Mouse (Mus musculus): ENCODE results near the gene Kmt2c. TPM values are rescaled to one million over a fixed set of nuclear protein-coding genes. Genes with fewer than 3 reads are reported as not detected.

Gene Kmt2c
- polyA plus RNA-seq, 1 experiment from 2014 or later = 20.1 TPM

- WGBS = 21% methylated on average over 2 of the region's 2 CpGs
- peak overlapping the region; percentile 67 for H3K4me3 ChIP-seq
- peak overlapping the region; percentile 98 for H3K27ac ChIP-seq
- H3K9me3 ChIP-seq = no peaks in the 10 kb centered on the region
- H3K27me3 ChIP-seq = no peaks in the 10 kb centered on the region
- no peaks in the 10 kb centered on the region for H3K36me3 ChIP-seq
- H3K4me2 ChIP-seq = peak overlapping the region; percentile 56
- no peak for ATAC-seq (ENCODE audit: low FRiP score)
- 0 out of 2 replicates have a peak overlapping the region, but pooled peaks have one; percentile 85 for H3K9ac ChIP-seq
- H3K4me1 ChIP-seq (replicated peaks) = peaks cover 14% of the 10 kb centered on the region; the same call in 1 of the 2 replicates
Measured at GRCm38 (mm10) chr5:25530629-25531028, 32.0 kb upstream of the Kmt2c start.

DNA sequence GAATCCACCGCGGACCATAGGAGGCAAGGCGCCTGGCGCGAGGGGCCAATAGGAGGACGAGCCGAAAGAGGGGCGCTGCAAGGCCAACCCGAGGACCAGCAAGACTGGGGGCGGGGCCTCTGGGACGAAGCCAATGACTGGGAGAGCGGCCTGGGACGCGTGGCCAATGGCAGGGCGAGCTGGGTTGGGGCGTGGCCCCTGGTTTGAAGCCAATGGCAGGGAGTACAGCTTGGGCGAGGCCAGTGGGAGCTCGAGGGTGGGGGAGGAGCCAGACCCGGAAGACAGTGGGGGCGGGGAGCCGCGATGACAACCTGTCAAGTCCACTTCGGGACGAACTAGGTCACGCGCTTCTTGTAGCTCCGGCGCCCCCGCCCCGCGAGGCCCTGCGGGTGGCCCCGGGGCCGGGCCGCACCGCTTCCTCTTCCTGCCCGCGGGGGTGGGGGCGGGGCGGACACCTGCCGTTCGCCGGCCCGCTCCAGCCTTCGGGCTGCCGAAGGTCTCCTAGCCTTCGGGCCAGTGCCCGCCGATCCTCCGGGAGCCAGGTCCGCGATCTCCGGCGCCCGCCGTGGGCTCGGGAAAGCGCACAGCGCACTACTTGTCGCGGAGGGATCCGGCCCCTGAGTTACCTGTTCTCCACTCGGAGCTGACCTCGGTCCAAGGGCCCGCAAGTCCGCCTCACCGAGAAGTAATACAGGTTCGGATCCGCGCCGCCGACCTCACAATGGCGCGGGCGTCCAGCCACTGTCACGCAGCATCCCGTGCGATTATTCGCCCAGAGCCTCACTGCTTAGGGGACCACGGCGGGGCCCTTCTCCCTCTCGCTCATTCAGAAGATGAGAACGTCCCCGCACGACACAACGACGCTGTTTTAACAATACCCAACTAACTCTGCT is 31.2 kb upstream of the Kmt2c start:
- Histone ChIP-seq H3K27me3 (no peaks in the 10 kb centered on the region), H3K9me3 (no peaks in the 10 kb centered on the region), H3K36me3 (no peaks in the 10 kb centered on the region), H3K4me1 (replicated peaks) (peaks cover 14% of the 10 kb centered on the region; the same call in 1 of the 2 replicates), H3K4me2 (peak overlapping the region; percentile 63), H3K4me3 (peak overlapping the region; percentile 67), H3K9ac (peak overlapping the region; percentile 85), H3K27ac (peak overlapping the region; percentile 98)
- peak; percentile 100 for ATAC-seq (ENCODE audit: low FRiP score)
- under 1% methylated on average over 83 of the region's 87 CpGs for WGBS

- peak overlapping the region; percentile 63 for H3K4me2 ChIP-seq
- 8% methylated on average over 22 of the region's 22 CpGs for WGBS
- peak; percentile 66 for ATAC-seq (ENCODE audit: low FRiP score)
Measured at GRCm38 (mm10) chr5:25528851-25529528, 30.4 kb upstream of the Kmt2c start.

GRCm38 (mm10) chr5:25527971-25528370 is 29.4 kb upstream of the Kmt2c start:
- 72% methylated on average over 1 of the region's 1 CpGs for WGBS
- ATAC-seq (ENCODE audit: low FRiP score) = no peak
- no peaks in the 10 kb centered on the region for H3K36me3 ChIP-seq
- no peak overlapping the region for H3K9ac ChIP-seq
- no peak overlapping the region for H3K4me2 ChIP-seq
- H3K27me3 ChIP-seq = no peaks in the 10 kb centered on the region
- no peaks in the 10 kb centered on the region for H3K9me3 ChIP-seq
- no peak overlapping the region for H3K4me3 ChIP-seq
- no peak overlapping the region for H3K27ac ChIP-seq
- H3K4me1 ChIP-seq (replicated peaks) = peaks cover 14% of the 10 kb centered on the region; the same call in 1 of the 2 replicates

More at GRCm38 (mm10) chr5:25528851-25529528, 30.4 kb upstream of the Kmt2c start:
- no peaks in the 10 kb centered on the region for H3K27me3 ChIP-seq
- H3K9me3 ChIP-seq = no peaks in the 10 kb centered on the region
- H3K27ac ChIP-seq = peak overlapping the region; percentile 72
- H3K9ac ChIP-seq = peak overlapping the region; percentile 85
- H3K4me1 ChIP-seq (replicated peaks) = peaks cover 14% of the 10 kb centered on the region; the same call in 1 of the 2 replicates
- no peaks in the 10 kb centered on the region for H3K36me3 ChIP-seq
- peak overlapping the region; percentile 67 for H3K4me3 ChIP-seq

- no peak overlapping the region for H3K4me3 ChIP-seq
- no peaks in the 10 kb centered on the region for H3K27me3 ChIP-seq
- H3K4me1 ChIP-seq (replicated peaks) = peaks cover 9% of the 10 kb centered on the region; the same call in 1 of the 2 replicates
- H3K36me3 ChIP-seq = no peaks in the 10 kb centered on the region
- no peak for ATAC-seq (ENCODE audit: low FRiP score)
- H3K27ac ChIP-seq = no peak overlapping the region
- no peak overlapping the region; the same call in 1 of the 2 replicates for H3K9ac ChIP-seq
- H3K4me2 ChIP-seq = no peak overlapping the region
- WGBS = 34% methylated on average over 4 of the region's 4 CpGs
- no peaks in the 10 kb centered on the region for H3K9me3 ChIP-seq
Measured at GRCm38 (mm10) chr5:25526926-25527325, 28.3 kb upstream of the Kmt2c start.

GRCm38 (mm10) chr5:25526116-25526515 is 27.5 kb upstream of the Kmt2c start:
- H3K27ac ChIP-seq = no peak overlapping the region
- no peak overlapping the region for H3K4me3 ChIP-seq
- H3K9ac ChIP-seq = no peak overlapping the region
- H3K36me3 ChIP-seq = no peaks in the 10 kb centered on the region
- H3K9me3 ChIP-seq = no peaks in the 10 kb centered on the region
- H3K4me2 ChIP-seq = no peak overlapping the region
- peaks cover 9% of the 10 kb centered on the region; the same call in 1 of the 2 replicates for H3K4me1 ChIP-seq (replicated peaks)
- no peak for ATAC-seq (ENCODE audit: low FRiP score)
- 55% methylated on average over 5 of the region's 5 CpGs for WGBS
- H3K27me3 ChIP-seq = no peaks in the 10 kb centered on the region

DNA sequence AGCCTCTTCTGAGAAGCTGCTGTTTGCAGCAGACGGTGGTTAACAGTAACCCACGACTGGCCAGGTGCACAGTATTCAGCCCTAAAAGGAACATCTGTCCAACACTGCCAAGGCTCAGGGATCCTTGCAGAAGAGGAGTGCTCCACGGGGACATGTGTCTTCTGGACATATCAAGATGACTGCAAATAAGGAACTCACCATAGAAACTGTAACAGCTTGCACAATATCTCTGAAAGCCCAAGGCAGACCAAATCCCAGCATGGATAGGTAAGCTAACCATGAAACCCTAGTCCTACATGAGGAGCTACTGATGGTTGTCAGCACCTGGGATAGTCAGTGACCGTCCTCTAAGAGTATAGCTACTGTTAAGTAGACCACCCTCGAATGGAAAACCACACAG is 22.9 kb upstream of the Kmt2c start:
- no peak for ATAC-seq (ENCODE audit: low FRiP score)
- H3K4me1 ChIP-seq (replicated peaks) = no peaks in the 10 kb centered on the region
- no peak overlapping the region for H3K4me2 ChIP-seq
- 89% methylated on average over 5 of the region's 5 CpGs for WGBS
- no peak overlapping the region for H3K27ac ChIP-seq
- no peaks in the 10 kb centered on the region for H3K36me3 ChIP-seq
- H3K27me3 ChIP-seq = no peaks in the 10 kb centered on the region
- no peaks in the 10 kb centered on the region for H3K9me3 ChIP-seq
- H3K9ac ChIP-seq = no peak overlapping the region
- H3K4me3 ChIP-seq = no peak overlapping the region

GRCm38 (mm10) chr5:25519820-25520219 is 21.2 kb upstream of the Kmt2c start:
- Histone ChIP-seq H3K27me3 (no peaks in the 10 kb centered on the region), H3K27ac (no peak overlapping the region), H3K4me2 (no peak overlapping the region), H3K36me3 (no peaks in the 10 kb centered on the region), H3K9me3 (no peaks in the 10 kb centered on the region), H3K4me1 (replicated peaks) (no peaks in the 10 kb centered on the region), H3K4me3 (no peak overlapping the region), H3K9ac (no peak overlapping the region)
- no peak for ATAC-seq (ENCODE audit: low FRiP score)
- WGBS = 79% methylated on average over 3 of the region's 3 CpGs

DNA sequence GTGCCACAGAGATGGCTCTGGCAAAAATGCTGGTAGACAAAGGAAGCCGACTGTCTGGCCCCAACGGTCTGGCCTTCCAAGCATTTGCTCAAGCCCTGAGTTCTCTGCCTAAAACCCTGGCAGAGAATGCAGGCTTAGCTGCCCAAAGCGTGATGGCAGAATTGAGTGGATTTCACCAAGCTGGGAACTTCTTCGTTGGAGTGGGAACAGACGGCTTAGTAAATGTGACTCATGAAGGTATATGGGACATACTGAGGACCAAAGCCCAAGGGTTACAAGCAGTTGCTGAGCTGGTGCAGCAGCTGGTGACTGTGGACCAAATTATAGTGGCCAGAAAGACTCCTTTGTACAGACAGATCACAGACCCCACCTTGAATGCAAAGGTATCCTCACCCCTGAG is 19.0 kb upstream of the Kmt2c start:
- Histone ChIP-seq H3K27me3 (no peaks in the 10 kb centered on the region), H3K36me3 (no peaks in the 10 kb centered on the region), H3K4me2 (no peak overlapping the region), H3K27ac (no peak overlapping the region), H3K9ac (no peak overlapping the region), H3K4me1 (replicated peaks) (no peaks in the 10 kb centered on the region), H3K4me3 (no peak overlapping the region), H3K9me3 (no peaks in the 10 kb centered on the region)
- WGBS = 88% methylated on average over 5 of the region's 5 CpGs
- no peak for ATAC-seq (ENCODE audit: low FRiP score)

- Histone ChIP-seq H3K27ac (no peak overlapping the region), H3K4me2 (no peak overlapping the region), H3K27me3 (no peaks in the 10 kb centered on the region), H3K4me3 (no peak overlapping the region), H3K36me3 (no peaks in the 10 kb centered on the region), H3K9me3 (no peaks in the 10 kb centered on the region), H3K9ac (no peak overlapping the region), H3K4me1 (replicated peaks) (no peaks in the 10 kb centered on the region)
- 93% methylated on average over 11 of the region's 11 CpGs for whole genome bisulfite sequencing
- no peak for ATAC-seq (ENCODE audit: low FRiP score)
Measured at GRCm38 (mm10) chr5:25516301-25516895, 17.8 kb upstream of the Kmt2c start.

- 94% methylated on average over 5 of the region's 5 CpGs for WGBS
- H3K36me3 ChIP-seq = no peaks in the 10 kb centered on the region
- no peak for ATAC-seq (ENCODE audit: low FRiP score)
Measured at GRCm38 (mm10) chr5:25515767-25516166, 17.2 kb upstream of the Kmt2c start, which contains the start of gene Cct8l1. Gene Cct8l1 (plus strand): TSS chr5:25516067.

DNA sequence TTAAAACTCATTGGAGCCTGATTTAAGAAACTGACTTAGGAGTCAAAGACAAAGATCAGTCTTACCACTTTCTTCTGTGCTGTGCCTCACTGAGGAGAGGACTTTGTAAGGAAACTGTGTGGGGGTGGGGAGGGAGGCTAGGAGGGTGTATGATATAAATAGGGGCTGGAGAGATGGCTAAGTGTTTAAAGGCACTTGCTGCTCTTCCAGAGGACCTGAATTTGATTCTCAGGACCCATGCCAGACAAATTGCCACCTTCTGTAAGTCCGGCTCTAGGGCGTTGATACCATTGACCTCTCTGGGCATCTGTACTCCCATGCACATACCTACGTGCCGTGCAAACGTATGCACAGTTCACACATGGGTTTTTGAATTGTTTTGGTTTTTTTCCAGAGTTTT is 7.5 kb upstream of the Kmt2c start:
- no peak for ATAC-seq (ENCODE audit: low FRiP score)
- Histone ChIP-seq H3K36me3 (no peaks in the 10 kb centered on the region), H3K27me3 (no peaks in the 10 kb centered on the region), H3K9ac (no peak overlapping the region), H3K27ac (no peak overlapping the region), H3K4me1 (replicated peaks) (no peaks in the 10 kb centered on the region), H3K4me2 (no peak overlapping the region), H3K4me3 (no peak overlapping the region), H3K9me3 (no peaks in the 10 kb centered on the region)
- 94% methylated on average over 5 of the region's 5 CpGs for WGBS

More at GRCm38 (mm10) chr5:25515767-25516166, 17.2 kb upstream of the Kmt2c start, which contains the start of gene Cct8l1:
- no peak within 1 kb of the TSS for H3K4me3 ChIP-seq
- H3K4me1 ChIP-seq (replicated peaks) = no peaks in the 10 kb centered on the region
- H3K9me3 ChIP-seq = no peaks in the 10 kb centered on the region
- H3K27ac ChIP-seq = no peak within 1 kb of the TSS
- H3K9ac ChIP-seq = no peak within 1 kb of the TSS
- no peak within 1 kb of the TSS for H3K4me2 ChIP-seq
- no peaks in the 10 kb centered on the region for H3K27me3 ChIP-seq
